9 mouse cellular contexts compared by ENCODE assay signal in the genomic region with DNA sequence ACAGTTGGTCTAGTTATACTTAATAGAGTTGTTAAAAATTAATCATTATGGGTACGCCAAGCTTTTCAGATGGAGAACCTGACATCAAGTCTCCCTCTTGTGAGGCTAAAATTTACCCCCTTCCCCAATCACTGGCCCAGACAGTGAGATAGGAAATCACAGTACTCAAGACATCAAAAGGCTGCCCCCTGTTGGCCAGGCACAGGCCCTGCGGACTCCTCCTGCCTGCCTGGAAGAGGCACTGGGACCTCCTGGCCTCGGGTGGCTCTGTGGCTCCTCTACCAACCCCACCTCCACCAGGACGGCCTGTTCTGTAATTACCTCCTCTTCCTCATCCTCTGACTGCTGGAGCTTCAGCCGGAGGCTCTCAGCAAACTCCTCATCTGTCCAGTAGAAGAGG. TPM values are rescaled to one million over a fixed set of nuclear protein-coding genes. Genes with fewer than 3 reads are reported as not detected.
DNase-seq lines count a peak whose midpoint lies in the region; ATAC-seq lines count a peak whose summit lies in the region.
"Had no signal": no experiment of that assay in that cellular context is flagged by ENCODE, and none has a peak within 500 bp of the region (broad histone marks: within the 10 kb centered on the region; RNA-seq: fewer than 3 reads in every experiment).

No protein-coding gene starts in this region.

- ATAC-seq in liver, embryonic 13.5 days (ENCODE audit: low read depth) = no peak
- ATAC-seq in hindbrain, embryonic 14.5 days (ENCODE audit: low FRiP score) = no peak
- ATAC-seq in midbrain, embryonic 11.5 days (ENCODE audit: low FRiP score) = no peak

- peak; percentile 22 to 53 for DNase-seq in heart, postnatal 36 days
- DNase-seq in heart, adult 8-10 months (ENCODE audit: low spot score) = no peak
- peak; percentile 53 for DNase-seq in 416B (ENCODE audit: low read depth)
- peak; percentile 27 for DNase-seq in MN1 (ENCODE audit: low spot score)
- DNase-seq in liver, embryonic 13.5 days = peak; percentile 28
- DNase-seq in thymus, postnatal 25 days = peak; percentile 58
- no peak for DNase-seq in hindbrain, embryonic 14.5 days (ENCODE audit: low spot score)
- no peak for DNase-seq in midbrain, embryonic 11.5 days (ENCODE audit: low spot score, missing footprints)

- no peak overlapping the region for H3K9ac ChIP-seq in liver, embryonic 13.5 days
- no peak overlapping the region for H3K9ac ChIP-seq in hindbrain, embryonic 14.5 days
- no peak overlapping the region for H3K9ac ChIP-seq in midbrain, embryonic 11.5 days (ENCODE audit: low read length)
- H3K9ac ChIP-seq: neural tube, embryonic 13.5 days had no signal

- intact Hi-C loops in heart, postnatal 36 days (cut with DNase I) = loop anchor here (2.0 kb wide), 1 partner anchor 25 kb away; a partner anchor contains a TSS

- H3K36me3 ChIP-seq in liver, embryonic 13.5 days = no peaks in the 10 kb centered on the region; the same call in 1 of the 2 replicates
- H3K36me3 ChIP-seq in hindbrain, embryonic 14.5 days (replicated peaks; ENCODE audit: control insufficient read depth, insufficient read depth) = no peaks in the 10 kb centered on the region
- H3K36me3 ChIP-seq in midbrain, embryonic 11.5 days (ENCODE audit: control insufficient read depth, insufficient read depth, low read length) = no peaks in the 10 kb centered on the region
- H3K36me3 ChIP-seq: neural tube, embryonic 13.5 days had no signal

- no peak overlapping the region for H3K27ac ChIP-seq in liver, embryonic 13.5 days
- H3K27ac ChIP-seq in hindbrain, embryonic 14.5 days = no peak overlapping the region
- no peak overlapping the region for H3K27ac ChIP-seq in midbrain, embryonic 11.5 days (ENCODE audit: low read depth, low read length)
- H3K27ac ChIP-seq: neural tube, embryonic 13.5 days had no signal

- H3K9me3 ChIP-seq in liver, embryonic 13.5 days (replicated peaks) = no peaks in the 10 kb centered on the region
- no peaks in the 10 kb centered on the region for H3K9me3 ChIP-seq in hindbrain, embryonic 14.5 days (ENCODE audit: control insufficient read depth, low read length)
- no peaks in the 10 kb centered on the region for H3K9me3 ChIP-seq in midbrain, embryonic 11.5 days (ENCODE audit: control insufficient read depth, low read length)
- H3K9me3 ChIP-seq: neural tube, embryonic 13.5 days had no signal

- peaks cover 21% of the 10 kb centered on the region for H3K4me1 ChIP-seq in liver, embryonic 13.5 days (replicated peaks)
- H3K4me1 ChIP-seq in hindbrain, embryonic 14.5 days (replicated peaks; ENCODE audit: control insufficient read depth, insufficient read depth, low read length) = peaks cover 8% of the 10 kb centered on the region; the same call in 1 of the 2 replicates
- no peaks in the 10 kb centered on the region for H3K4me1 ChIP-seq in midbrain, embryonic 11.5 days (ENCODE audit: control insufficient read depth, insufficient read depth, low read length)

- no peak overlapping the region for H3K4me2 ChIP-seq in liver, embryonic 13.5 days
- H3K4me2 ChIP-seq in hindbrain, embryonic 14.5 days (replicated peaks) = no peak overlapping the region
- no peak overlapping the region for H3K4me2 ChIP-seq in midbrain, embryonic 11.5 days
- H3K4me2 ChIP-seq: neural tube, embryonic 13.5 days had no signal

- H3K4me3 ChIP-seq in liver, embryonic 13.5 days (replicated peaks) = no peak overlapping the region
- H3K4me3 ChIP-seq in hindbrain, embryonic 14.5 days (replicated peaks; ENCODE audit: low read length) = no peak overlapping the region
- no peak overlapping the region for H3K4me3 ChIP-seq in midbrain, embryonic 11.5 days (ENCODE audit: low read depth, low read length)
- H3K4me3 ChIP-seq: neural tube, embryonic 13.5 days had no signal

- no peaks in the 10 kb centered on the region for H3K27me3 ChIP-seq in liver, embryonic 13.5 days
- H3K27me3 ChIP-seq in hindbrain, embryonic 14.5 days (ENCODE audit: control insufficient read depth, insufficient read depth, low read length) = no peaks in the 10 kb centered on the region
- no peaks in the 10 kb centered on the region for H3K27me3 ChIP-seq in midbrain, embryonic 11.5 days (ENCODE audit: control insufficient read depth, insufficient read depth, low read length)
- H3K27me3 ChIP-seq: neural tube, embryonic 13.5 days had no signal

- 66% methylated on average over 5 of the region's 5 CpGs for WGBS in liver, embryonic 13.5 days (ENCODE audit: insufficient replicate concordance)
- 82% methylated on average over 5 of the region's 5 CpGs for WGBS in hindbrain, embryonic 14.5 days
- WGBS in midbrain, embryonic 11.5 days = 75% methylated on average over 5 of the region's 5 CpGs

RNA-seq across cellular contexts. Expression of a gene that starts 2.0 kb away (rescaled TPM):
- total RNA-seq in heart, postnatal 36 days (2021) = 1 to 10 TPM; 1.0 to 1.8 TPM
- 1 to 10 TPM; 1.1 to 2.7 (median 1.7) TPM for total RNA-seq in heart, adult 8-10 months (2022)
- polyA plus RNA-seq in liver, embryonic 13.5 days (2015; fragmentation: Nextera tagmentation; extraction: Ambion mirVana) = 8.8 and 9.1 TPM in 2 replicates
- polyA plus RNA-seq in hindbrain, embryonic 14.5 days (2014; fragmentation: Nextera tagmentation; extraction: Ambion mirVana) = 7.8 and 10.0 TPM in 2 replicates
- 10.1 and 10.3 TPM in 2 replicates for polyA plus RNA-seq in midbrain, embryonic 11.5 days (2014; fragmentation: Nextera tagmentation; extraction: Ambion mirVana)

RNA-seq across cellular contexts. Expression of a gene that starts 25.2 kb away (rescaled TPM):
- 1 to 10 TPM; 4.6 to 4.7 TPM for total RNA-seq in heart, postnatal 36 days (2021)
- total RNA-seq in heart, adult 8-10 months (2022) = 1 to 10 TPM; 3.8 to 5.8 (median 4.5) TPM
- polyA plus RNA-seq in liver, embryonic 13.5 days (2015; fragmentation: Nextera tagmentation; extraction: Ambion mirVana) = 1.5 and 1.8 TPM in 2 replicates
- polyA plus RNA-seq in hindbrain, embryonic 14.5 days (2014; fragmentation: Nextera tagmentation; extraction: Ambion mirVana) = 1.6 and 2.9 TPM in 2 replicates
- 0.71 and 0.73 TPM in 2 replicates for polyA plus RNA-seq in midbrain, embryonic 11.5 days (2014; fragmentation: Nextera tagmentation; extraction: Ambion mirVana)

Comparison
In these comparisons a context has a peak if more than half of its experiments do, and no peak if none do; other contexts are left out.
1. DNase-seq: peak in heart, postnatal 36 days (2 of 2), 416B (single experiment), MN1 (single experiment), liver, embryonic 13.5 days (single experiment) and thymus, postnatal 25 days (single experiment); none in heart, adult 8-10 months (single experiment), hindbrain, embryonic 14.5 days (single experiment) and midbrain, embryonic 11.5 days (single experiment).